In genomic region chr10:46057362-46058198, GRCm38 (mm10) we compare ENCODE assay signal across 9 mouse cellular contexts.
A peak's percentile ranks its signal among the peaks of the same experiment; 100 is the strongest.
DNase-seq lines count a peak whose midpoint lies in the region; ATAC-seq and TF ChIP-seq lines count a peak whose summit lies in the region.
"Had no signal": no experiment of that assay in that cellular context is flagged by ENCODE, and none has a peak within 500 bp of the region (broad histone marks: within the 10 kb centered on the region; RNA-seq: fewer than 3 reads in every experiment).

No protein-coding gene starts in this region.

- H3ac ChIP-seq in myocyte (ENCODE audit: control insufficient read depth, insufficient read length): no peak overlapping the region

- H3K9me3 ChIP-seq in heart, postnatal 0 days (replicated peaks; ENCODE audit: control insufficient read depth, low read length): no peaks in the 10 kb centered on the region
- H3K9me3 ChIP-seq: liver, embryonic 15.5 days had no signal

- TF ChIP-seq CTCF in heart, postnatal 0 days (IDR thresholded peaks at IDR 0.05; ENCODE audit: low read depth): peak; percentile 82
- peak; percentile 90 for TF ChIP-seq CTCF in left cerebral cortex, adult 2 months (IDR thresholded peaks at IDR 0.05)

- no peak overlapping the region for H3K9ac ChIP-seq in heart, postnatal 0 days (replicated peaks; ENCODE audit: low read depth, low read length)
- H3K9ac ChIP-seq: liver, embryonic 15.5 days had no signal

- ATAC-seq in heart, postnatal 0 days (ENCODE audit: insufficient read depth, low read depth): no peak

- H3K36me3 ChIP-seq in heart, postnatal 0 days (replicated peaks; ENCODE audit: control insufficient read depth, insufficient read depth, low read length): no peaks in the 10 kb centered on the region
- no peaks in the 10 kb centered on the region for H3K36me3 ChIP-seq in myocyte (ENCODE audit: control insufficient read depth, insufficient read depth)
- H3K36me3 ChIP-seq: liver, embryonic 15.5 days had no signal

- no peaks in the 10 kb centered on the region for H3K79me2 ChIP-seq in myocyte (ENCODE audit: control insufficient read depth, insufficient read depth)

- no peaks in the 10 kb centered on the region for H3K4me1 ChIP-seq in heart, postnatal 0 days (ENCODE audit: control insufficient read depth, insufficient read depth)
- H3K4me1 ChIP-seq: liver, embryonic 15.5 days had no signal

- no peak for TF ChIP-seq POLR2A in myocyte (IDR thresholded peaks at IDR 0.05; ENCODE audit: insufficient read length, low read depth)

- no peak overlapping the region for H3K27ac ChIP-seq in heart, postnatal 0 days (ENCODE audit: low read depth)
- no peak overlapping the region for H3K27ac ChIP-seq in left cerebral cortex, adult 2 months
- H3K27ac ChIP-seq: liver, embryonic 15.5 days had no signal

- intact Hi-C loops in left cerebral cortex, adult 2 months (cut with DNase I): loop anchor here (5.0 to 10.0 kb wide), 2 partner anchors 180 to 767 kb away; no protein-coding TSS in a partner anchor

- TF ChIP-seq EP300 in heart, postnatal 0 days (IDR thresholded peaks at IDR 0.05; ENCODE audit: low read depth): no peak

- DNase-seq in heart, postnatal 0 days (ENCODE audit: low spot score): peak; percentile 64
- no peak for DNase-seq in heart, adult 9 months (ENCODE audit: low spot score in 2 of 2)
- DNase-seq in MEL-GATA-1-ER (ENCODE audit: extremely low read depth, low read depth): peak; percentile 57
- DNase-seq in cerebellum, postnatal 36 days: peak; percentile 52 to 71
- peak; percentile 42 for DNase-seq in heart, postnatal 4 days
- DNase-seq in left cerebral cortex, adult 2 months (ENCODE audit: extremely low spot score in 1 of 2, low spot score in 2 of 2): peak; percentile 57 to 60
- no peak for DNase-seq in spleen, postnatal 36 days (ENCODE audit: low spot score in 2 of 2)

- no peak overlapping the region for H3K4me2 ChIP-seq in heart, postnatal 0 days (ENCODE audit: low read depth, low read length)
- H3K4me2 ChIP-seq in myocyte (ENCODE audit: low read depth): peak overlapping the region; percentile 12
- H3K4me2 ChIP-seq: liver, embryonic 15.5 days had no signal

- no peak overlapping the region for H3K4me3 ChIP-seq in heart, postnatal 0 days (ENCODE audit: low read depth, low read length)
- H3K4me3 ChIP-seq in left cerebral cortex, adult 2 months: peak overlapping the region; percentile 25; the same call in 1 of the 2 replicates
- no peak overlapping the region for H3K4me3 ChIP-seq in myocyte
- H3K4me3 ChIP-seq: liver, embryonic 15.5 days had no signal

- WGBS in heart, postnatal 0 days: 35% methylated on average over 14 of the region's 14 CpGs

- H3K27me3 ChIP-seq in heart, postnatal 0 days (ENCODE audit: control insufficient read depth, insufficient read depth, low read length): no peaks in the 10 kb centered on the region
- H3K27me3 ChIP-seq in myocyte (ENCODE audit: control insufficient read depth, insufficient read depth, insufficient read length): no peaks in the 10 kb centered on the region
- H3K27me3 ChIP-seq: liver, embryonic 15.5 days had no signal

TF ChIP-seq in myocyte, 11 proteins besides CTCF, POLR2A, EP300 and RAD21:
- TF ChIP-seq POLR2AphosphoS2 (IDR thresholded peaks at IDR 0.05; ENCODE audit: insufficient read length, low read depth) (no peak), MYOD1 (IDR thresholded peaks at IDR 0.05; ENCODE audit: control insufficient read depth in 1 of 3, insufficient read length in 2 of 3, low read depth in 2 of 3) (no peak), REST (IDR thresholded peaks at IDR 0.05; ENCODE audit: insufficient read depth, insufficient read length) (no peak), USF1 (IDR thresholded peaks at IDR 0.05; ENCODE audit: low read depth) (no peak), SRF (IDR thresholded peaks at IDR 0.05; ENCODE audit: control insufficient read depth, insufficient read length, low read depth) (no peak), MAX (IDR thresholded peaks at IDR 0.05; ENCODE audit: low read depth) (no peak)

Comparison
In these comparisons a context has a peak if more than half of its experiments do, and no peak if none do; other contexts are left out.
1. DNase-seq: peak in heart, postnatal 0 days (single experiment), MEL-GATA-1-ER (single experiment), cerebellum, postnatal 36 days (2 of 2), heart, postnatal 4 days (single experiment) and left cerebral cortex, adult 2 months (2 of 2); none in heart, adult 9 months (0 of 2) and spleen, postnatal 36 days (0 of 2).